8 mouse cellular contexts compared by ENCODE assay signal in the genomic region with DNA sequence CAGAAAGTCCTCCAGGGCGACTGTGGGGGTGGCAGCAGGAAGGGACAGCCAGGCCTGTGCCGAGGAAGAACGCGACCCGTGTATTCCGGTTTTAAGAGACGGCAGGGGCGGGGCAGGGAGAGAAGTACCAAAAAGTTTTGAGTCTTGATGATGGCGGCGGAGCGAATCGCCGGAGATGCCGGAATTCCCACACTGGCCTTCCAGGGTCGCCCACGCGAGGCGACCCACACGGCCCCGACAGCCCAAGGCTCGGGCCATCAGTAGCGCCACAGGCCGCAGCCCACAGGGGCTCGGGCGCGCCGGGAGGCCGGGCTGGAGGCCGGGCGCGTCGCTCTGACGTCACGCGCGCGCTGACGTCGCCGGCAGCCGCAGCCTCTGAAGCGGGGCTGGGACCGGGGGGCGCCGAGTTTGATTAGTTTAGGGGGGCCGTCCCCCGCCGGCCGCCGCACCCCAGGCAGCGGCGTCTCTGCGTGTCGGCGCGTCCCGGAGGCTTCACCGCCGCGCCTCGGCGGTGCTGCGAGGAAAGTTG. TPM values are rescaled to one million over a fixed set of nuclear protein-coding genes. Genes with fewer than 3 reads are reported as not detected.
DNase-seq lines count a peak whose midpoint lies in the region; ATAC-seq and TF ChIP-seq lines count a peak whose summit lies in the region.

A gene (plus strand): TSS at position 366 of the 529 bp plus-strand sequence.

- H3K9ac ChIP-seq in hindbrain, embryonic 12.5 days, result peak within 1 kb of the TSS; percentile 76

- no peaks in the 10 kb centered on the region for H3K27me3 ChIP-seq in Patski
- no peaks in the 10 kb centered on the region for H3K27me3 ChIP-seq in hindbrain, embryonic 12.5 days

- POLR2A ChIA-PET in Patski (lab: Charles Lee), result no interaction called here

- no peaks in the 10 kb centered on the region for H3K9me3 ChIP-seq in hindbrain, embryonic 12.5 days (replicated peaks)

- in situ Hi-C loops in Patski (cut with MboI; ENCODE audit: low pct_unique_long_range_greater_than_20kb), result loop anchor here (5.0 to 10.0 kb wide), 2 partner anchors 166 to 374 kb away; no protein-coding TSS in a partner anchor

- WGBS in hindbrain, embryonic 12.5 days, result under 1% methylated on average over 50 of the region's 63 CpGs

- H3K4me3 ChIP-seq in hindbrain, embryonic 12.5 days, result peak within 1 kb of the TSS; percentile 69

- peak within 1 kb of the TSS; percentile 77; the same call in 1 of the 2 replicates for H3K27ac ChIP-seq in hindbrain, embryonic 12.5 days

- no peak for TF ChIP-seq CTCF in Patski (IDR thresholded peaks at IDR 0.05)

- CTCF ChIA-PET in Patski (lab: Charles Lee), result no interaction called here

- H3K4me2 ChIP-seq in hindbrain, embryonic 12.5 days (replicated peaks), result peak within 1 kb of the TSS; percentile 82

- no peaks in the 10 kb centered on the region for H3K36me3 ChIP-seq in hindbrain, embryonic 12.5 days

- peak; percentile 81 for ATAC-seq in Patski
- peak; percentile 97 for ATAC-seq in hindbrain, embryonic 12.5 days (ENCODE audit: low FRiP score)

- no peak for DNase-seq in Patski (ENCODE audit: low read depth, low spot score)
- DNase-seq in cerebellum, postnatal 10 days, result peak; percentile 79 to 84
- DNase-seq in frontal cortex, postnatal 14 days (ENCODE audit: low spot score in 2 of 2), result peak; percentile 58 to 61
- DNase-seq in layer of hippocampus, postnatal 14 days (ENCODE audit: low spot score in 2 of 2), result peak; percentile 62 to 80
- peak; percentile 79 for DNase-seq in lung, postnatal 14 days
- DNase-seq in ovary, postnatal 36 days (ENCODE audit: low spot score), result peak; percentile 80
- DNase-seq in thymus, postnatal 14 days, result peak; percentile 82

- H3K4me1 ChIP-seq in hindbrain, embryonic 12.5 days, result peaks cover 17% of the 10 kb centered on the region

RNA-seq across cellular contexts. Expression of the gene that starts here (rescaled TPM):
- polyA plus RNA-seq in Patski (2021), result 26.9 TPM
- polyA plus RNA-seq in hindbrain, embryonic 12.5 days (2016; fragmentation: Nextera tagmentation; extraction: Ambion mirVana), result 84.5 and 89.3 TPM in 2 replicates
- total RNA-seq in layer of hippocampus, postnatal 14 days (2021), result 100 to 1,000 TPM; 254 to 274 TPM
